Mouse (Mus musculus) stomach, postnatal 0 days (tissue): ENCODE measurements around the gene Rpn2.

Experiments used
- CTCF ChIP-seq: IDR thresholded peaks from 2 replicates; pipeline ENCODE4 v1.5.1; 2016; ENCODE audit warnings: antibody characterized with exemption, low read depth, mild to moderate bottlenecking, moderate library complexity
- EP300 ChIP-seq: optimal IDR thresholded peaks from 2 replicates; pipeline ENCODE3; 2016; ENCODE audit warnings: antibody characterized with exemption

DNA sequence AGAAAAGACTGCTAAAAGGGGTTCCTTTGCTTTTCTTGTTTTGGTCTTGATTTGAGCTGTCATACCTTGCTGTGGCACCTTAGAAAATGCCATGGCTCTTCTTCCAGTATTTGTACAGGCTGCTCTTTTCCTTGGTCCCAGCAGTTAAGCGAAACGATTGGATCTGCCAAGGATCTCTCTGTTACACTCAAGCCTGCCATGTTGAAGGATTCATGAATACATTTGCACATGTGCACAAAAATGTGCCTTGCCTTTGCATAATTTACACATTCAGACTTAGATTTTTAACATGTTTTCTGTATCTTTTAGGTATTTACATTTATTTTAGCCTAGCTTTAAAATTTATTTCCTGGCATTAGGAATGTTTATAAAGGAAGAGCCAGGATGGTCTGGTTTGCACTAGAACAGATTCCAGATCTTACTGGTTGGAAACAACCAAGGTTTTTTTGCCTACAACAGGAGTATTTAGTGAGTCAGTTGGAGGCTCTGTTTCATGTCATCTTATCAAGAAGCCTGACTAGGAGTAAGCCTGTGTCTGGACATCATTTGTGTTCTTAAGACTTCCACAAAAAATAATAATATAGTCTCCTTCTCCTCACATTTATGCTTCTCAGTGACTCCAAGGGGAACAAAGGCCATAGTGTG is 29.6 kb downstream of the Rpn2 start:
- TF ChIP-seq CTCF (no peak), EP300 (no peak)
